Mouse (Mus musculus): ENCODE results near the gene Msh5. TPM values are rescaled to one million over a fixed set of nuclear protein-coding genes. Genes with fewer than 3 reads are reported as not detected.

The Msh5 gene
- polyA plus RNA-seq, 1 experiment from 2014 or later = 2.4 TPM

- H3K4me1 ChIP-seq (replicated peaks; ENCODE audit: control insufficient read depth, insufficient read depth, low read length) = peaks cover 18% of the 10 kb centered on the region
- DNase-seq (ENCODE audit: low spot score) = no peak
- 58% methylated on average over 22 of the region's 22 CpGs for WGBS
- peaks cover 35% of the 10 kb centered on the region for H3K36me3 ChIP-seq (replicated peaks; ENCODE audit: control insufficient read depth, insufficient read depth)
- H3K9ac ChIP-seq = peak overlapping the region; percentile 88
- H3K9me3 ChIP-seq (ENCODE audit: control insufficient read depth, low read length) = no peaks in the 10 kb centered on the region
- peak overlapping the region; percentile 85 for H3K4me3 ChIP-seq (replicated peaks; ENCODE audit: low read length)
- peak overlapping the region; percentile 66 for H3K4me2 ChIP-seq (replicated peaks)
- peaks cover 21% of the 10 kb centered on the region for H3K27me3 ChIP-seq (ENCODE audit: control insufficient read depth, insufficient read depth, low read length)
- no peak overlapping the region for H3K27ac ChIP-seq
- no peak for ATAC-seq (ENCODE audit: low FRiP score)
Observed at GRCm38 (mm10) chr17:35060737-35061297, 14.3 kb upstream of the Msh5 start.

GRCm38 (mm10) chr17:35060071-35060470 lies 13.5 kb upstream of the Msh5 start:
- peaks cover 15% of the 10 kb centered on the region for H3K4me1 ChIP-seq (replicated peaks; ENCODE audit: control insufficient read depth, insufficient read depth, low read length)
- ATAC-seq (ENCODE audit: low FRiP score) (peak; percentile 9; the same call in 1 of the 2 replicates), DNase-seq (ENCODE audit: low spot score) (no peak)
- peaks cover 38% of the 10 kb centered on the region for H3K36me3 ChIP-seq (replicated peaks; ENCODE audit: control insufficient read depth, insufficient read depth)
- H3K27me3 ChIP-seq (ENCODE audit: control insufficient read depth, insufficient read depth, low read length) = peaks cover 14% of the 10 kb centered on the region
- H3K27ac ChIP-seq = no peak overlapping the region
- peak overlapping the region; percentile 85 for H3K4me3 ChIP-seq (replicated peaks; ENCODE audit: low read length)
- peak overlapping the region; percentile 88 for H3K9ac ChIP-seq
- no peaks in the 10 kb centered on the region for H3K9me3 ChIP-seq (ENCODE audit: control insufficient read depth, low read length)
- H3K4me2 ChIP-seq (replicated peaks) = peak overlapping the region; percentile 66
- WGBS = 25% methylated on average over 14 of the region's 14 CpGs

- Histone ChIP-seq H3K9me3 (ENCODE audit: control insufficient read depth, low read length) (no peaks in the 10 kb centered on the region), H3K4me1 (replicated peaks; ENCODE audit: control insufficient read depth, insufficient read depth, low read length) (peaks cover 13% of the 10 kb centered on the region), H3K4me3 (replicated peaks; ENCODE audit: low read length) (peak within 1 kb of the TSS; percentile 85), H3K4me2 (replicated peaks) (peak within 1 kb of the TSS; percentile 66), H3K27me3 (ENCODE audit: control insufficient read depth, insufficient read depth, low read length) (peaks cover 6% of the 10 kb centered on the region), H3K36me3 (replicated peaks; ENCODE audit: control insufficient read depth, insufficient read depth) (peaks cover 40% of the 10 kb centered on the region), H3K9ac (peak within 1 kb of the TSS; percentile 88), H3K27ac (peak within 1 kb of the TSS; percentile 88)
- under 1% methylated on average over 56 of the region's 57 CpGs for WGBS
- DNase-seq (ENCODE audit: low spot score) (peak; percentile 85), ATAC-seq (ENCODE audit: low FRiP score) (peak; percentile 92)
Observed at GRCm38 (mm10) chr17:35058911-35059892, 12.7 kb upstream of the Msh5 start, which contains the start of gene Ddah2. Gene Ddah2, plus strand, starts transcription at chr17:35059035.

GRCm38 (mm10) chr17:35058316-35058715 lies 11.8 kb upstream of the Msh5 start:
- Histone ChIP-seq H3K9me3 (ENCODE audit: control insufficient read depth, low read length) (no peaks in the 10 kb centered on the region), H3K27me3 (ENCODE audit: control insufficient read depth, insufficient read depth, low read length) (no peaks in the 10 kb centered on the region; the same call in 1 of the 2 replicates), H3K4me2 (replicated peaks) (peak overlapping the region; percentile 66), H3K27ac (0 out of 2 replicates have a peak overlapping the region, but pooled peaks have one; percentile 88), H3K9ac (peak overlapping the region; percentile 88), H3K4me1 (replicated peaks; ENCODE audit: control insufficient read depth, insufficient read depth, low read length) (peaks cover 13% of the 10 kb centered on the region), H3K4me3 (replicated peaks; ENCODE audit: low read length) (peak overlapping the region; percentile 85), H3K36me3 (replicated peaks; ENCODE audit: control insufficient read depth, insufficient read depth) (peaks cover 40% of the 10 kb centered on the region)
- DNase-seq (ENCODE audit: low spot score) (no peak), ATAC-seq (ENCODE audit: low FRiP score) (peak; percentile 1; the same call in 1 of the 2 replicates)
- WGBS = 70% methylated on average over 9 of the region's 9 CpGs

- Histone ChIP-seq H3K27ac (no peak overlapping the region), H3K36me3 (replicated peaks; ENCODE audit: control insufficient read depth, insufficient read depth) (peaks cover 33% of the 10 kb centered on the region), H3K27me3 (ENCODE audit: control insufficient read depth, insufficient read depth, low read length) (no peaks in the 10 kb centered on the region), H3K4me1 (replicated peaks; ENCODE audit: control insufficient read depth, insufficient read depth, low read length) (peaks cover 13% of the 10 kb centered on the region), H3K9ac (no peak overlapping the region), H3K4me2 (replicated peaks) (no peak overlapping the region), H3K4me3 (replicated peaks; ENCODE audit: low read length) (no peak overlapping the region), H3K9me3 (ENCODE audit: control insufficient read depth, low read length) (no peaks in the 10 kb centered on the region)
- DNase-seq (ENCODE audit: low spot score) = no peak
- WGBS = 82% methylated on average over 3 of the region's 3 CpGs
- ATAC-seq (ENCODE audit: low FRiP score) = no peak
Observed at GRCm38 (mm10) chr17:35057090-35057489, 10.5 kb upstream of the Msh5 start.

- no peak overlapping the region for H3K4me2 ChIP-seq (replicated peaks)
- 95% methylated on average over 7 of the region's 7 CpGs for WGBS
- no peak overlapping the region for H3K9ac ChIP-seq
- DNase-seq (ENCODE audit: low spot score) (no peak), ATAC-seq (ENCODE audit: low FRiP score) (no peak)
- no peaks in the 10 kb centered on the region for H3K27me3 ChIP-seq (ENCODE audit: control insufficient read depth, insufficient read depth, low read length)
- no peaks in the 10 kb centered on the region for H3K9me3 ChIP-seq (ENCODE audit: control insufficient read depth, low read length)
- peaks cover 20% of the 10 kb centered on the region for H3K4me1 ChIP-seq (replicated peaks; ENCODE audit: control insufficient read depth, insufficient read depth, low read length)
- H3K36me3 ChIP-seq (replicated peaks; ENCODE audit: control insufficient read depth, insufficient read depth) = peaks cover 23% of the 10 kb centered on the region
- no peak overlapping the region for H3K27ac ChIP-seq
- no peak overlapping the region for H3K4me3 ChIP-seq (replicated peaks; ENCODE audit: low read length)
Observed at GRCm38 (mm10) chr17:35055691-35056495, 9.3 kb upstream of the Msh5 start.

GRCm38 (mm10) chr17:35052271-35052798 lies 5.8 kb upstream of the Msh5 start:
- Histone ChIP-seq H3K4me2 (replicated peaks) (peak overlapping the region; percentile 59), H3K4me1 (replicated peaks; ENCODE audit: control insufficient read depth, insufficient read depth, low read length) (peaks cover 16% of the 10 kb centered on the region; the same call in 1 of the 2 replicates), H3K4me3 (replicated peaks; ENCODE audit: low read length) (no peak overlapping the region), H3K36me3 (replicated peaks; ENCODE audit: control insufficient read depth, insufficient read depth) (peaks cover 18% of the 10 kb centered on the region; the same call in 1 of the 2 replicates), H3K27me3 (ENCODE audit: control insufficient read depth, insufficient read depth, low read length) (no peaks in the 10 kb centered on the region), H3K9ac (peak overlapping the region; percentile 53), H3K27ac (peak overlapping the region; percentile 87), H3K9me3 (ENCODE audit: control insufficient read depth, low read length) (no peaks in the 10 kb centered on the region)
- WGBS = 81% methylated on average over 12 of the region's 12 CpGs
- DNase-seq (ENCODE audit: low spot score) (no peak), ATAC-seq (ENCODE audit: low FRiP score) (no peak)

GRCm38 (mm10) chr17:35051156-35052086 lies 4.9 kb upstream of the Msh5 start:
- Histone ChIP-seq H3K4me1 (replicated peaks; ENCODE audit: control insufficient read depth, insufficient read depth, low read length) (peaks cover 19% of the 10 kb centered on the region; the same call in 1 of the 2 replicates), H3K27me3 (ENCODE audit: control insufficient read depth, insufficient read depth, low read length) (no peaks in the 10 kb centered on the region), H3K9me3 (ENCODE audit: control insufficient read depth, low read length) (no peaks in the 10 kb centered on the region), H3K4me2 (replicated peaks) (peak overlapping the region; percentile 59), H3K27ac (peak overlapping the region; percentile 87), H3K9ac (peak overlapping the region; percentile 53), H3K36me3 (replicated peaks; ENCODE audit: control insufficient read depth, insufficient read depth) (peaks cover 18% of the 10 kb centered on the region; the same call in 1 of the 2 replicates), H3K4me3 (replicated peaks; ENCODE audit: low read length) (peak overlapping the region; percentile 39)
- peak; percentile 22; the same call in 1 of the 2 replicates for ATAC-seq (ENCODE audit: low FRiP score)
- WGBS = 3% methylated on average over 21 of the region's 21 CpGs
- peak; percentile 62 for DNase-seq (ENCODE audit: low spot score)
